Mouse (Mus musculus) liver, embryonic 13.5 days (tissue): ENCODE results near the gene Efcab6. TPM values are rescaled to one million over a fixed set of nuclear protein-coding genes. Genes with fewer than 3 reads are reported as not detected.

Experiments
- ATAC-seq: fragments of 200-750 bp; cut with Nextera tagmentation; 2 replicates; pipeline ENCODE4 v1.8.0; 2017; ENCODE audit warnings: low read depth, mild to moderate bottlenecking, moderate number of reproducible peaks, moderate library complexity
- DNase-seq: peaks from one replicate; pipeline ENCODE4 v3.0.0; 2022
- H3K27ac ChIP-seq: fragments of 300-500 bp; sonication (generic); 2 replicates; pipeline ENCODE4 v1.5.1; 2015; ENCODE audit warnings: moderate library complexity, mild to moderate bottlenecking, inconsistent platforms
- H3K27me3 ChIP-seq: fragments of 300-500 bp; sonication (generic); 2 replicates; pipeline ENCODE4 v1.6.1; 2015; ENCODE audit warnings: mild to moderate bottlenecking, inconsistent platforms
- H3K36me3 ChIP-seq: fragments of 300-500 bp; sonication (generic); 2 replicates; pipeline ENCODE4 v1.6.1; 2015; ENCODE audit warnings: mild to moderate bottlenecking, inconsistent platforms
- H3K4me1 ChIP-seq: fragments of 300-500 bp; sonication (generic); replicated peaks from 2 replicates; pipeline ENCODE4 v1.6.1; 2015; ENCODE audit warnings: inconsistent platforms
- H3K4me2 ChIP-seq: fragments of 300-500 bp; sonication (generic); 2 replicates; pipeline ENCODE4 v1.6.1; 2015; ENCODE audit warnings: inconsistent platforms, mild to moderate bottlenecking, moderate library complexity
- H3K4me3 ChIP-seq: fragments of 300-500 bp; sonication (generic); replicated peaks from 2 replicates; pipeline ENCODE4 v1.5.1; 2015; ENCODE audit warnings: mild to moderate bottlenecking, inconsistent platforms
- H3K9ac ChIP-seq: fragments of 300-500 bp; sonication (generic); 2 replicates; pipeline ENCODE4 v1.6.1; 2015; ENCODE audit warnings: mild to moderate bottlenecking, inconsistent platforms
- H3K9me3 ChIP-seq: fragments of 300-500 bp; sonication (generic); replicated peaks from 2 replicates; pipeline ENCODE4 v1.6.1; 2016; ENCODE audit warnings: inconsistent platforms
- WGBS: fragments of 180-500 bp; shearing (Covaris S2); methylation state at CpG from one replicate; pipeline ENCODE4 v1.1.7; 2015; ENCODE audit not compliant: insufficient replicate concordance; 5-methylcytosine and 5-hydroxymethylcytosine counted together
- polyA plus RNA-seq: library from polyadenylated mRNA; unstranded; fragments of >200 nt; fragmentation: Nextera tagmentation; extraction: Ambion mirVana; gene quantifications from 2 replicates; pipeline ENCODE4 v1.2.1, GENCODE M21; 2015

The Efcab6 gene
- polyA plus RNA-seq, 1 experiment from 2014 or later = not detected

- Histone ChIP-seq H3K27ac (no peak overlapping the region), H3K36me3 (no peaks in the 10 kb centered on the region), H3K4me1 (no peaks in the 10 kb centered on the region), H3K4me3 (no peak overlapping the region), H3K9me3 (no peaks in the 10 kb centered on the region), H3K4me2 (no peak overlapping the region), H3K9ac (no peak overlapping the region), H3K27me3 (no peaks in the 10 kb centered on the region)
- ATAC-seq = no peak
- DNase-seq = no peak
- 43% methylated on average over 3 of the region's 3 CpGs for WGBS
Observed at GRCm38 (mm10) chr15:83999071-83999470, 66.1 kb downstream of the Efcab6 start.

- H3K9ac ChIP-seq = no peak overlapping the region
- H3K4me1 ChIP-seq = no peaks in the 10 kb centered on the region
- H3K27me3 ChIP-seq = no peaks in the 10 kb centered on the region
- ATAC-seq (no peak), DNase-seq (no peak)
- no peak overlapping the region for H3K4me2 ChIP-seq
- WGBS = 47% methylated on average over 7 of the region's 7 CpGs
- no peak overlapping the region for H3K27ac ChIP-seq
- H3K4me3 ChIP-seq = no peak overlapping the region
- no peaks in the 10 kb centered on the region for H3K36me3 ChIP-seq
- H3K9me3 ChIP-seq = no peaks in the 10 kb centered on the region
Observed at GRCm38 (mm10) chr15:83998586-83998985, 66.6 kb downstream of the Efcab6 start.

GRCm38 (mm10) chr15:83998115-83998514 is 67.1 kb downstream of the Efcab6 start:
- Histone ChIP-seq H3K36me3 (no peaks in the 10 kb centered on the region), H3K4me3 (no peak overlapping the region), H3K9me3 (no peaks in the 10 kb centered on the region), H3K4me1 (no peaks in the 10 kb centered on the region), H3K9ac (no peak overlapping the region), H3K4me2 (no peak overlapping the region), H3K27me3 (no peaks in the 10 kb centered on the region), H3K27ac (no peak overlapping the region)
- ATAC-seq (no peak), DNase-seq (no peak)
- 31% methylated on average over 19 of the region's 19 CpGs for WGBS

GRCm38 (mm10) chr15:83997550-83997949 is 67.6 kb downstream of the Efcab6 start:
- H3K27me3 ChIP-seq = no peaks in the 10 kb centered on the region
- H3K9me3 ChIP-seq = 0 out of 2 replicates have a peak, but pooled peaks cover 3% of the 10 kb centered on the region
- H3K9ac ChIP-seq = no peak overlapping the region
- WGBS = 27% methylated on average over 4 of the region's 4 CpGs
- H3K27ac ChIP-seq = no peak overlapping the region
- no peak for DNase-seq
- no peak overlapping the region for H3K4me2 ChIP-seq
- no peaks in the 10 kb centered on the region for H3K36me3 ChIP-seq
- no peaks in the 10 kb centered on the region for H3K4me1 ChIP-seq
- no peak for ATAC-seq
- H3K4me3 ChIP-seq = no peak overlapping the region

- Histone ChIP-seq H3K4me2 (no peak overlapping the region), H3K27ac (no peak overlapping the region), H3K36me3 (no peaks in the 10 kb centered on the region), H3K9me3 (0 out of 2 replicates have a peak, but pooled peaks cover 3% of the 10 kb centered on the region), H3K27me3 (no peaks in the 10 kb centered on the region), H3K9ac (no peak overlapping the region), H3K4me1 (no peaks in the 10 kb centered on the region), H3K4me3 (no peak overlapping the region)
- 63% methylated on average over 7 of the region's 7 CpGs for WGBS
- DNase-seq (no peak), ATAC-seq (no peak)
Observed at GRCm38 (mm10) chr15:83996864-83997263, 68.3 kb downstream of the Efcab6 start.

GRCm38 (mm10) chr15:83992191-83992590 is 73.0 kb downstream of the Efcab6 start:
- ATAC-seq (no peak), DNase-seq (no peak)
- Histone ChIP-seq H3K36me3 (no peaks in the 10 kb centered on the region), H3K4me2 (no peak overlapping the region), H3K27me3 (no peaks in the 10 kb centered on the region), H3K4me1 (no peaks in the 10 kb centered on the region), H3K9ac (no peak overlapping the region), H3K9me3 (0 out of 2 replicates have a peak, but pooled peaks cover 3% of the 10 kb centered on the region), H3K27ac (no peak overlapping the region), H3K4me3 (no peak overlapping the region)
- 62% methylated on average over 15 of the region's 15 CpGs for WGBS

- 26% methylated on average over 3 of the region's 3 CpGs for WGBS
- H3K36me3 ChIP-seq = no peaks in the 10 kb centered on the region
- no peak for DNase-seq
- ATAC-seq = no peak
- no peaks in the 10 kb centered on the region for H3K27me3 ChIP-seq
- no peak overlapping the region for H3K9ac ChIP-seq
- H3K9me3 ChIP-seq = 0 out of 2 replicates have a peak, but pooled peaks cover 3% of the 10 kb centered on the region
- H3K27ac ChIP-seq = no peak overlapping the region
- no peaks in the 10 kb centered on the region for H3K4me1 ChIP-seq
- H3K4me2 ChIP-seq = no peak overlapping the region
- no peak overlapping the region for H3K4me3 ChIP-seq
Observed at GRCm38 (mm10) chr15:83991461-83991860, 73.7 kb downstream of the Efcab6 start.

GRCm38 (mm10) chr15:83989241-83989640 is 75.9 kb downstream of the Efcab6 start:
- Histone ChIP-seq H3K27me3 (no peaks in the 10 kb centered on the region), H3K9ac (no peak overlapping the region), H3K36me3 (no peaks in the 10 kb centered on the region), H3K4me3 (no peak overlapping the region), H3K27ac (no peak overlapping the region), H3K4me1 (no peaks in the 10 kb centered on the region), H3K4me2 (no peak overlapping the region), H3K9me3 (0 out of 2 replicates have a peak, but pooled peaks cover 3% of the 10 kb centered on the region)
- ATAC-seq = no peak
- DNase-seq = no peak
- 70% methylated on average over 5 of the region's 5 CpGs for WGBS

- H3K4me1 ChIP-seq = no peaks in the 10 kb centered on the region
- WGBS = 39% methylated on average over 7 of the region's 7 CpGs
- DNase-seq (no peak), ATAC-seq (no peak)
- no peaks in the 10 kb centered on the region for H3K27me3 ChIP-seq
- 0 out of 2 replicates have a peak, but pooled peaks cover 3% of the 10 kb centered on the region for H3K9me3 ChIP-seq
- H3K27ac ChIP-seq = no peak overlapping the region
- H3K4me2 ChIP-seq = no peak overlapping the region
- no peak overlapping the region for H3K9ac ChIP-seq
- no peak overlapping the region for H3K4me3 ChIP-seq
- no peaks in the 10 kb centered on the region for H3K36me3 ChIP-seq
Observed at GRCm38 (mm10) chr15:83988087-83988486, 77.1 kb downstream of the Efcab6 start.

- Histone ChIP-seq H3K36me3 (no peaks in the 10 kb centered on the region), H3K9ac (no peak overlapping the region), H3K4me1 (no peaks in the 10 kb centered on the region), H3K27me3 (no peaks in the 10 kb centered on the region), H3K4me2 (no peak overlapping the region), H3K9me3 (no peaks in the 10 kb centered on the region), H3K4me3 (no peak overlapping the region), H3K27ac (no peak overlapping the region)
- 52% methylated on average over 14 of the region's 14 CpGs for WGBS
- DNase-seq (no peak), ATAC-seq (no peak)
Observed at GRCm38 (mm10) chr15:83982186-83982936, 82.8 kb downstream of the Efcab6 start.

- Histone ChIP-seq H3K9me3 (no peaks in the 10 kb centered on the region), H3K27ac (no peak overlapping the region), H3K4me2 (no peak overlapping the region), H3K36me3 (no peaks in the 10 kb centered on the region), H3K9ac (no peak overlapping the region), H3K4me1 (no peaks in the 10 kb centered on the region), H3K27me3 (no peaks in the 10 kb centered on the region), H3K4me3 (no peak overlapping the region)
- no peak for ATAC-seq
- no peak for DNase-seq
- WGBS = 43% methylated on average over 6 of the region's 6 CpGs
Observed at GRCm38 (mm10) chr15:83978865-83979264, 86.3 kb downstream of the Efcab6 start.

GRCm38 (mm10) chr15:83977108-83977507 is 88.1 kb downstream of the Efcab6 start:
- Histone ChIP-seq H3K36me3 (no peaks in the 10 kb centered on the region), H3K4me2 (no peak overlapping the region), H3K4me1 (no peaks in the 10 kb centered on the region), H3K4me3 (no peak overlapping the region), H3K27me3 (no peaks in the 10 kb centered on the region), H3K9ac (no peak overlapping the region), H3K9me3 (no peaks in the 10 kb centered on the region), H3K27ac (no peak overlapping the region)
- 17% methylated on average over 5 of the region's 5 CpGs for WGBS
- ATAC-seq = no peak
- no peak for DNase-seq
